Mouse (Mus musculus): ENCODE results near the gene Ctrc.

Ctrc gene

GRCm38 (mm10) chr4:141845999-141846398 is at the start of gene Ctrc:
Gene Ctrc (minus strand): TSS chr4:141846359.
- DNase-seq (ENCODE audit: low spot score): no peak

GRCm38 (mm10) chr4:141895772-141896171 is 49.6 kb upstream of the Ctrc start:
- no peak for DNase-seq (ENCODE audit: low spot score)

- DNase-seq (ENCODE audit: low spot score): no peak
Observed at GRCm38 (mm10) chr4:141893157-141893784, 47.1 kb upstream of the Ctrc start.

GRCm38 (mm10) chr4:141886385-141886968 is 40.3 kb upstream of the Ctrc start:
- no peak for DNase-seq (ENCODE audit: low spot score)

GRCm38 (mm10) chr4:141885451-141885850 is 39.3 kb upstream of the Ctrc start:
- DNase-seq (ENCODE audit: low spot score): no peak

- DNase-seq (ENCODE audit: low spot score): no peak
Observed at GRCm38 (mm10) chr4:141882858-141883257, 36.7 kb upstream of the Ctrc start.

GRCm38 (mm10) chr4:141881950-141882349 is 35.8 kb upstream of the Ctrc start:
- DNase-seq (ENCODE audit: low spot score): no peak

- no peak for DNase-seq (ENCODE audit: low spot score)
Observed at GRCm38 (mm10) chr4:141881289-141881914, 35.2 kb upstream of the Ctrc start.

GRCm38 (mm10) chr4:141879875-141880274 is 33.7 kb upstream of the Ctrc start:
- DNase-seq (ENCODE audit: low spot score): no peak

- DNase-seq (ENCODE audit: low spot score): no peak
Observed at GRCm38 (mm10) chr4:141879074-141879473, 32.9 kb upstream of the Ctrc start.

- no peak for DNase-seq (ENCODE audit: low spot score)
Observed at GRCm38 (mm10) chr4:141878621-141879020, 32.5 kb upstream of the Ctrc start.

GRCm38 (mm10) chr4:141875481-141876108 is 29.4 kb upstream of the Ctrc start:
- no peak for DNase-seq (ENCODE audit: low spot score)

GRCm38 (mm10) chr4:141874601-141875460 is 28.7 kb upstream of the Ctrc start, which contains the start of gene Efhd2:
Gene Efhd2 (minus strand): TSS chr4:141874920.
- DNase-seq (ENCODE audit: low spot score): no peak

- DNase-seq (ENCODE audit: low spot score): no peak
Observed at GRCm38 (mm10) chr4:141874111-141874600, 28.0 kb upstream of the Ctrc start.

GRCm38 (mm10) chr4:141872977-141873376 is 26.8 kb upstream of the Ctrc start:
- DNase-seq (ENCODE audit: low spot score): no peak

GRCm38 (mm10) chr4:141871909-141872308 is 25.8 kb upstream of the Ctrc start:
- no peak for DNase-seq (ENCODE audit: low spot score)

- DNase-seq (ENCODE audit: low spot score): no peak
Observed at GRCm38 (mm10) chr4:141871333-141871725, 25.2 kb upstream of the Ctrc start.

GRCm38 (mm10) chr4:141870666-141871332 is 24.6 kb upstream of the Ctrc start:
- DNase-seq (ENCODE audit: low spot score): no peak

GRCm38 (mm10) chr4:141869436-141870215 is 23.5 kb upstream of the Ctrc start:
- no peak for DNase-seq (ENCODE audit: low spot score)

GRCm38 (mm10) chr4:141868051-141868450 is 21.9 kb upstream of the Ctrc start:
- no peak for DNase-seq (ENCODE audit: low spot score)

All from left cerebral cortex, adult 11 months (tissue).